Mouse (Mus musculus) midbrain, embryonic 14.5 days (tissue): ENCODE measurements around the gene Zfp931. TPM values are rescaled to one million over a fixed set of nuclear protein-coding genes. Genes with fewer than 3 reads are reported as not detected.
"Not testable (repeated sequence)": the region's sequence is repeated elsewhere in the genome, so short reads cannot be mapped to it uniquely, and the experiment has no call there.

Experiments
- ATAC-seq: fragments of 200-750 bp; cut with Nextera tagmentation; 2 replicates; pipeline ENCODE4 v1.8.0; 2017; ENCODE audit warnings: moderate number of reproducible peaks, moderate library complexity; ENCODE audit not compliant: low FRiP score, low TSS enrichment
- DNase-seq: peaks from one replicate; pipeline ENCODE4 v3.0.0-alpha.2; 2015
- H3K27ac ChIP-seq: fragments of 300-500 bp; sonication (generic); replicated peaks from 2 replicates; pipeline ENCODE4 v1.5.1; 2014; ENCODE audit warnings: mild to moderate bottlenecking, low read depth, low read length, moderate library complexity
- H3K27me3 ChIP-seq: fragments of 300-500 bp; sonication (generic); 2 replicates; pipeline ENCODE4 v1.6.1; 2014; ENCODE audit warnings: low read length, control low read depth, mixed read lengths; ENCODE audit not compliant: control insufficient read depth, insufficient read depth
- H3K36me3 ChIP-seq: fragments of 300-500 bp; sonication (generic); 2 replicates; pipeline ENCODE4 v1.6.1; 2014; ENCODE audit warnings: low read length, control low read depth; ENCODE audit not compliant: control insufficient read depth, insufficient read depth
- H3K4me1 ChIP-seq: fragments of 300-500 bp; sonication (generic); 2 replicates; pipeline ENCODE4 v1.6.1; 2014; ENCODE audit warnings: mild to moderate bottlenecking, antibody characterized with exemption, low read length, control low read depth; ENCODE audit not compliant: control insufficient read depth, insufficient read depth
- H3K4me2 ChIP-seq: fragments of 300-500 bp; sonication (generic); 2 replicates; pipeline ENCODE4 v1.6.1; 2014; ENCODE audit warnings: mild to moderate bottlenecking, low read length, moderate library complexity
- H3K4me3 ChIP-seq: fragments of 300-500 bp; sonication (generic); replicated peaks from 2 replicates; pipeline ENCODE4 v1.5.1; 2014; ENCODE audit warnings: low read depth, low read length
- H3K9ac ChIP-seq: fragments of 300-500 bp; sonication (generic); replicated peaks from 2 replicates; pipeline ENCODE4 v1.6.1; 2014; ENCODE audit warnings: mild to moderate bottlenecking, low read length, moderate library complexity
- H3K9me3 ChIP-seq: fragments of 300-500 bp; sonication (generic); 2 replicates; pipeline ENCODE4 v1.6.1; 2016; ENCODE audit warnings: low read length, control low read depth, mixed read lengths; ENCODE audit not compliant: control insufficient read depth
- WGBS: fragments of 180-500 bp; shearing (Covaris S2); extraction: QIAGEN DNeasy Blood & Tissue Kit; methylation state at CpG from one replicate; pipeline ENCODE4 v1.1.7; 2014; 5-methylcytosine and 5-hydroxymethylcytosine counted together
- polyA plus RNA-seq: library from polyadenylated mRNA; unstranded; fragments of >200 nt; fragmentation: Nextera tagmentation; extraction: Ambion mirVana; gene quantifications from 2 replicates; pipeline ENCODE4 v1.2.1, GENCODE M21; 2014

Zfp931 gene
- 12.1 and 14.5 TPM in 2 replicates for polyA plus RNA-seq

- peak within 1 kb of the TSS; percentile 48 for H3K4me2 ChIP-seq
- not testable (repeated sequence) for H3K9ac ChIP-seq
These were observed at the start of gene Zfp931 for GRCm38 (mm10) chr2:178078166-178078717. Gene Zfp931, minus strand, starts transcription at chr2:178078476.

DNA sequence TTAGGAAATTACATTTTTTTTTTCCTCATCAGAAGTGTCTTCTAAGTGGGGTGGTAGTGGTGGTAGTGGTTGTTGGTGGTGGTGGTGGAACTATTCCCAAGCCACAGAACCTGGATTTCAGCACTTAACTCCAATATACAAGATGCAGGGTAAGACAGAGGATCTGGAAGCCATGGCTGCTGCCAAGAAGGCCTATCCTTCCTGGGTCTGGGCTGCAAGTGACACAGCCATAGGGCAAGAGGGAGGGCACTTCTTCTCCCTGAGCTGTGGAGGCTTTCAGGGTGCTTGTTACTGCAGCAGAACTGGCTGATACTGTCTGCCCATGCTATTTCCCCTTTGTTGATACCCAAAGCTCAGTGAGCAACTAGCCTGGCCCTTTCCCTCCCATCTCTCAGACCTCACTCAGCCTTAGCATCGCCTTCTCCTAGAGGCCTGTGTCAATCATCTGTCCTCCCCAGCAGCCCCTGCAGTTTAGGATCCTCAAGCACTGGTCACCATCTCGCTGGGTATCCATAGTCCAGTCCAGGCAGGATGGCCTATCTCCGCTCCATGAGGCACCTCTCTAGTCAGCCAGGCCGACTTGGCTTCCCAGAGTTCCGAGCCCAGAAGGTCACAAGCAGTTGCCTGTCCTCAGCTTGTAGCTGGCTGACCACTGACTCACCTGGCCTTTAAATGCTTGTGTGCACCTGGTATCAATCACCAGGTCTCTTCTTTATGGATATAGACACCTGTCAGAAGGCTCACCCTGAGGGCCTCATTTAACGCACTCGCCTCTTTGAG is 48.0 kb upstream of the Zfp931 start:
- H3K36me3 ChIP-seq = no peaks in the 10 kb centered on the region
- ATAC-seq = no peak
- no peak for DNase-seq

More at GRCm38 (mm10) chr2:178078166-178078717, at the start of gene Zfp931:
- not testable (repeated sequence) for DNase-seq, H3K9me3 ChIP-seq, ATAC-seq, H3K36me3 ChIP-seq, H3K27me3 ChIP-seq, H3K27ac ChIP-seq, H3K4me1 ChIP-seq
- WGBS = no CpG with 5 or more reads among the region's 14 CpGs
- peak within 1 kb of the TSS; percentile 36 for H3K4me3 ChIP-seq

GRCm38 (mm10) chr2:178125427-178125826 is 47.2 kb upstream of the Zfp931 start:
- whole genome bisulfite sequencing = 79% methylated on average over 8 of the region's 8 CpGs
- Histone ChIP-seq H3K4me3 (no peak overlapping the region), H3K9me3 (no peaks in the 10 kb centered on the region), H3K36me3 (no peaks in the 10 kb centered on the region), H3K4me1 (no peaks in the 10 kb centered on the region), H3K9ac (no peak overlapping the region), H3K27ac (no peak overlapping the region), H3K4me2 (no peak overlapping the region), H3K27me3 (no peaks in the 10 kb centered on the region)
- DNase-seq = no peak
- no peak for ATAC-seq

More for the DNA sequence above, 48.0 kb upstream of the Zfp931 start:
- WGBS = 93% methylated on average over 7 of the region's 7 CpGs
- Histone ChIP-seq H3K27me3 (no peaks in the 10 kb centered on the region), H3K9me3 (no peaks in the 10 kb centered on the region), H3K9ac (no peak overlapping the region), H3K4me2 (no peak overlapping the region), H3K27ac (no peak overlapping the region), H3K4me1 (no peaks in the 10 kb centered on the region), H3K4me3 (no peak overlapping the region)

DNA sequence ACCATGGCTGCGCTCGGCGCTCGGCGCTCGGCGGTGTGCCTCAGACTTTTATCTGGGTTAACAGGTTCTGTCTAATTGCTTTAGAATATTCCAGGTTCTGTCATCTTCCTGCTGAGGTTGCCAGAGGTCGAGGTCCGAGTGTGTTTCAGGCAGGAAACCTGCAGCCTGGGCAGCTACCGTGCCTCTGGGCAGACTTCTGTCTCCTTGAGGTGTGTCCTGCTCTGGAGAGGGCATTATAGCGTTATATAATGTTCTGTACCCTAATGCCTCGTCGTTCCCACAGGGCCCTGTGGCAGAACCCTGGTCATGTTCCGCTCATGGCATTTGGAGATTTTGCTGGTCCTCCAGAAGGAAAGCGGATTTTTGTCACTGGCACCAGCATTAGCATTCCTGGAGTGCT is 45.2 kb upstream of the Zfp931 start:
- no peak overlapping the region for H3K4me3 ChIP-seq
- DNase-seq = no peak
- no peaks in the 10 kb centered on the region for H3K36me3 ChIP-seq
- no peak overlapping the region for H3K9ac ChIP-seq
- no peaks in the 10 kb centered on the region for H3K9me3 ChIP-seq
- whole genome bisulfite sequencing = 79% methylated on average over 15 of the region's 15 CpGs
- ATAC-seq = no peak
- H3K4me2 ChIP-seq = no peak overlapping the region
- peaks cover 5% of the 10 kb centered on the region; the same call in 1 of the 2 replicates for H3K27me3 ChIP-seq
- peaks cover 5% of the 10 kb centered on the region; the same call in 1 of the 2 replicates for H3K4me1 ChIP-seq
- H3K27ac ChIP-seq = no peak overlapping the region

DNA sequence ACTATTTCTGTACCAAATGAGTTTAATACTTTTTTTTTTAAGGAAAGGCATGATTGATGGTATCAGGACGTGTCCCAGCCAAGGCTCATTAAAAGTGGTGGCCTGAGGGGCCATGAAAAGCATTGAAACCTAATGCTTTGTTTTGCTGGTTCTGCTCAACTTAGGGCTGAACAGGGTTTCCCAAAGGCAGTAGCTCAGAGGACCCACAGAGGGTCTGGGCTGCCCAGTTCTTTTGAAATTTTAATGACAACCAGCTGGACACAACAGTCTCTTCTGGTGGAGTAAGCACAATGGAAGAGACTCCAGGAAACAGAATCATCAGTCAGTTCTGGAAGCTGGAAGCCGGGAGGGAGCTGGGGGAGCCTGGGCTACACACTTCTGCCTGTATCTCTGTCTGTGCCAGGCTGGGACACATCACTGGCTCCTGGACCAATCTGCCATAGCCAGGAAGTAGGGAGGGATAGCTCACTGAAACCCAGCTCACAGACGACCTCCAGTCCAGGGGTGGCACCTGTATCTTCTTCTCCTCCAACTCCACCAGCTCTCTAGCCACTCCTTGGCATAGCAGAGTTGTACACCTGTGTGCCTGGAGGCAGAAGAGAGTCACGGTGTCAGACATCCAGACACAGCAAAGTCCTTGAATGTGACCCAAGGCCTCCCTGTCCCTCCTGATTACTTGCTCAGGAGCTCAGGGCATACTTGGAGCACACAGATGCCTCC is 43.8 kb upstream of the Zfp931 start:
- H3K27me3 ChIP-seq = peaks cover 5% of the 10 kb centered on the region; the same call in 1 of the 2 replicates
- H3K9me3 ChIP-seq = no peaks in the 10 kb centered on the region
- no peaks in the 10 kb centered on the region for H3K36me3 ChIP-seq
- no peak for DNase-seq
- peaks cover 5% of the 10 kb centered on the region; the same call in 1 of the 2 replicates for H3K4me1 ChIP-seq
- ATAC-seq = no peak
- H3K4me3 ChIP-seq = no peak overlapping the region
- no peak overlapping the region for H3K9ac ChIP-seq
- WGBS = 35% methylated on average over 4 of the region's 4 CpGs
- H3K4me2 ChIP-seq = no peak overlapping the region
- no peak overlapping the region for H3K27ac ChIP-seq

- H3K4me2 ChIP-seq = no peak overlapping the region
- ATAC-seq = no peak
- 28% methylated on average over 2 of the region's 2 CpGs for WGBS
- no peaks in the 10 kb centered on the region for H3K9me3 ChIP-seq
- no peak overlapping the region for H3K9ac ChIP-seq
- H3K27me3 ChIP-seq = peaks cover 5% of the 10 kb centered on the region; the same call in 1 of the 2 replicates
- no peak for DNase-seq
- H3K36me3 ChIP-seq = no peaks in the 10 kb centered on the region
- peaks cover 5% of the 10 kb centered on the region; the same call in 1 of the 2 replicates for H3K4me1 ChIP-seq
- no peak overlapping the region for H3K27ac ChIP-seq
- no peak overlapping the region for H3K4me3 ChIP-seq
These were observed 43.1 kb upstream of the Zfp931 start for GRCm38 (mm10) chr2:178121375-178121688.

GRCm38 (mm10) chr2:178120651-178121374 is 42.5 kb upstream of the Zfp931 start:
- no peak for DNase-seq
- WGBS = 91% methylated on average over 8 of the region's 8 CpGs

GRCm38 (mm10) chr2:178120356-178120645 is 42.0 kb upstream of the Zfp931 start:
- no peak for ATAC-seq
- no peak overlapping the region for H3K4me2 ChIP-seq
- no peak overlapping the region for H3K9ac ChIP-seq
- peaks cover 5% of the 10 kb centered on the region; the same call in 1 of the 2 replicates for H3K4me1 ChIP-seq
- no peaks in the 10 kb centered on the region for H3K9me3 ChIP-seq
- no peak for DNase-seq
- peaks cover 5% of the 10 kb centered on the region; the same call in 1 of the 2 replicates for H3K27me3 ChIP-seq
- no peaks in the 10 kb centered on the region for H3K36me3 ChIP-seq
- H3K27ac ChIP-seq = no peak overlapping the region
- no peak overlapping the region for H3K4me3 ChIP-seq

More at GRCm38 (mm10) chr2:178120651-178121374, 42.5 kb upstream of the Zfp931 start:
- no peak for ATAC-seq
- Histone ChIP-seq H3K9me3 (no peaks in the 10 kb centered on the region), H3K4me3 (no peak overlapping the region), H3K4me2 (no peak overlapping the region), H3K27me3 (peaks cover 5% of the 10 kb centered on the region; the same call in 1 of the 2 replicates), H3K27ac (no peak overlapping the region), H3K4me1 (peaks cover 5% of the 10 kb centered on the region; the same call in 1 of the 2 replicates), H3K9ac (no peak overlapping the region), H3K36me3 (no peaks in the 10 kb centered on the region)
